Mouse (Mus musculus): ENCODE data around the gene Cnr2. TPM values are rescaled to one million over a fixed set of nuclear protein-coding genes. Genes with fewer than 3 reads are reported as not detected.

Cnr2 gene
- total and polyA plus RNA-seq, 3 experiments, result 6.8 to 10.2 TPM; not detected in 1

DNA sequence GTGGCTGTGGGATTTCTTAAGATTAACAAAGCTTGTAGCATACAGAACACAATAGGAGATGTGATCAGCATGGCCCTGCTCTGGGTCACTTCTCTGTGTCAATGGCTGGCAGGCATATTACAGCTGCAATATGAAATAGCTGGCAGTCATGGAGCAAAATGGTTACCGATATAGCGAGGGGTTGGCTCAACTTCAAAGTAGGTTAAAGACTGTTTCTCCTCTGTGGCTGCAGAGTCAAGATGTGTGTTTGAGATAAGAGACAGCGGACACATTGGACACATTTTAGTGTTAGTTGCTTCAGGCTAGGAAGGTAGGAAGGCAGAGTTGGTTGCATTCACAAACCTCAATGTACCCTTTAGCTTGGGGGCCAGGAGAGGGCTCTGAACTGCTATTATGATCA lies 11.4 kb downstream of the Cnr2 start (continued):
- no peak for TF ChIP-seq RAD21 (IDR thresholded peaks at IDR 0.05; ENCODE audit: low read depth, low read length)

DNA sequence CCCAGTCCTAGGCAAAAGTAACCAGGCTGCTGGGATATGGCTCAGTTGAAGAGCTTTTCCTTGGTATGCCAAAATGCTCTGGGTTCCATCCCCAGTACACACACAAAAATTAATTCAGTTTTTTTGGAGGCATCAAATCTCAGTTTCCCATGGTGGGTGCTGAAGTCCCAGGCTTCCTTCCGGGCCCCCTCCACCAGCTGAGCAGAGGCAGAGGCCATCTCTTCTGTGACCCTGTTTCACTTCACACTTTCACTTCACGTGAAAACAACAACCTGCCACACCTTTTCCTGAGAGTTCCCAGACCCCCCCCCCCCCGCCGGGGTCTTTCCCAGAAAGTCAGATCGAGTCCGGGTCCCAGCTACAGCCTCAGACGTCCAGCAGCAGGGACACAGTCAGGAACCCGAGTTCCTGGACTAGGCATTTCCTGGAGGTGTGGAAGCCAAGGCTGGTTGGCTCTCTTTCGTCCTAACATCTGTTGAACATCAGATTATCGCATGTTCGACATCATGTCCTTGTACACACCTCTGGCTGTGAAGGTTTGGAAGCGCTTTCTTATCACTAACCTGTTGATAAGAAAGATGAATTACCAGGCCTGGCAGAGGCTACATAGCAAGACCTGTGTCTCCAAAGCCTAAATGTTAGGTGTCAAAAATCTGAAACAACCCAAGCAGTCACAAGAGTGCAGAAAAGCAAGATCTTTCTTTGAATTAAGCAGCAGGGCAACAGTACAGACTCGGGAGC lies 14.3 kb downstream of the Cnr2 start:
- H3K27ac ChIP-seq (ENCODE audit: control insufficient read depth, low read depth, low read length), result peak overlapping the region; percentile 13; the same call in 1 of the 2 replicates
- no peak for DNase-seq (ENCODE audit: low read depth, low spot score)

DNA sequence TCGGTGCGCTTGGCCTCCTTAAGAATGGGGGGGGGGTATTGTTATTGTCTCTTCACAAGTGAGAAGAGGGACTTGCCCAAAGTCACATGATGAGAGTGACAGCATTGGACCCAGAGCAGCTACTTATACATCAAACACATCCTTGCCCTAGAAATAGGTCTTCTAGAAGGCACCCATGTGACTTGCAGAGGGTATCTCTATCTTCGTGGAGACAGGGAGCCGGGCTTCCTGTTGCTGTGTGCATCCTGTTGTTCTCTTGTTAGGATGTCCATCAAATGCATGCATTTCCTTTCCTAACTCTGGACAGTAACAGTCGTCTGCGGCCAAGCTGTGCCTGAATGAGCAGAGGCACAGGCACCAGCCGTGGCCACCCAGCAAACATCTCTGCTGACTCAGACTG lies 16.3 kb downstream of the Cnr2 start:
- Histone ChIP-seq H3K4me3 (ENCODE audit: control insufficient read depth in 1 of 2, insufficient read depth in 1 of 2, low read depth in 2 of 2, low read length in 2 of 2) (no peak overlapping the region), H3K36me3 (ENCODE audit: control insufficient read depth in 1 of 2, insufficient read depth in 2 of 2, low read length in 2 of 2) (peaks cover 0 to 45% of the 10 kb centered on the region in 2 experiments; a peak in 2 of 4 replicates), H3K9ac (ENCODE audit: control insufficient read depth, low read depth, low read length, poor library complexity, severe bottlenecking) (peak overlapping the region; percentile 42), H3K27ac (ENCODE audit: control insufficient read depth, low read depth, low read length) (peak overlapping the region; percentile 82), H3K4me1 (ENCODE audit: control insufficient read depth in 1 of 2, insufficient read depth in 2 of 2, low read length in 2 of 2) (peaks cover 34 to 45% of the 10 kb centered on the region in 2 experiments), H3K27me3 (ENCODE audit: control insufficient read depth in 1 of 2, insufficient read depth in 2 of 2, low read length in 2 of 2) (no peaks in the 10 kb centered on the region), H3K79me2 (ENCODE audit: control insufficient read depth, insufficient read depth, low read length, poor library complexity) (peaks cover 2% of the 10 kb centered on the region; the same call in 1 of the 2 replicates), H3K9me3 (replicated peaks; ENCODE audit: insufficient read depth, low read length) (no peaks in the 10 kb centered on the region)
- DNase-seq (ENCODE audit: low read depth, low spot score), result peak; percentile 54
- no peak for TF ChIP-seq BHLHE40 (IDR thresholded peaks at IDR 0.05; ENCODE audit: borderline replicate concordance, low read depth, low read length)
- no peak for TF ChIP-seq NRF1 (IDR thresholded peaks at IDR 0.05; ENCODE audit: insufficient read depth, low read depth, low read length, poor library complexity, severe bottlenecking)
- no peak for TF ChIP-seq ETS1 (IDR thresholded peaks at IDR 0.05; ENCODE audit: low read depth, low read length)
- peak; percentile 73 for TF ChIP-seq USF1 (IDR thresholded peaks at IDR 0.05; ENCODE audit: low read depth, low read length)
- TF ChIP-seq TAL1 (IDR thresholded peaks at IDR 0.05; ENCODE audit: low read length), result 0 out of 2 replicates have a peak, but pooled peaks have one; percentile 5
- TF ChIP-seq SIN3A (IDR thresholded peaks at IDR 0.05; ENCODE audit: low read length), result 0 out of 2 replicates have a peak, but pooled peaks have one; percentile 24

More for the DNA sequence above, 14.3 kb downstream of the Cnr2 start:
- H3K9ac ChIP-seq (ENCODE audit: control insufficient read depth, low read depth, low read length, poor library complexity, severe bottlenecking), result no peak overlapping the region
- no peaks in the 10 kb centered on the region for H3K27me3 ChIP-seq (ENCODE audit: control insufficient read depth in 1 of 2, insufficient read depth in 2 of 2, low read length in 2 of 2)
- peaks cover 44 to 50% of the 10 kb centered on the region in 2 experiments for H3K4me1 ChIP-seq (ENCODE audit: control insufficient read depth in 1 of 2, insufficient read depth in 2 of 2, low read length in 2 of 2)
- peaks cover 0 to 47% of the 10 kb centered on the region in 2 experiments; a peak in 2 of 4 replicates for H3K36me3 ChIP-seq (ENCODE audit: control insufficient read depth in 1 of 2, insufficient read depth in 2 of 2, low read length in 2 of 2)
- no peak overlapping the region for H3K4me3 ChIP-seq (ENCODE audit: control insufficient read depth in 1 of 2, insufficient read depth in 1 of 2, low read depth in 2 of 2, low read length in 2 of 2)
- no peaks in the 10 kb centered on the region for H3K9me3 ChIP-seq (replicated peaks; ENCODE audit: insufficient read depth, low read length)
- peaks cover 2% of the 10 kb centered on the region; the same call in 1 of the 2 replicates for H3K79me2 ChIP-seq (ENCODE audit: control insufficient read depth, insufficient read depth, low read length, poor library complexity)
- no peak for TF ChIP-seq CHD1 (IDR thresholded peaks at IDR 0.05; ENCODE audit: low read depth, low read length)
- peak; percentile 61 for TF ChIP-seq ETS1 (IDR thresholded peaks at IDR 0.05; ENCODE audit: low read depth, low read length)
- 0 out of 2 replicates have a peak, but pooled peaks have one; percentile 8 for TF ChIP-seq TCF12 (IDR thresholded peaks at IDR 0.05; ENCODE audit: low read depth, low read length)
- TF ChIP-seq MAX (IDR thresholded peaks at IDR 0.05; ENCODE audit: low read length), result no peak
- TF ChIP-seq GATA1 (IDR thresholded peaks at IDR 0.05; ENCODE audit: low read depth, low read length), result peak; percentile 67
- no peak for TF ChIP-seq TAL1 (IDR thresholded peaks at IDR 0.05; ENCODE audit: low read length)
- 0 out of 2 replicates have a peak, but pooled peaks have one; percentile 8 for TF ChIP-seq RCOR1 (IDR thresholded peaks at IDR 0.05; ENCODE audit: low read depth, low read length)
- TF ChIP-seq EP300 (IDR thresholded peaks at IDR 0.05; ENCODE audit: low read depth in 1 of 2, low read length in 2 of 2), result 0 out of 4 replicates have a peak, but pooled peaks of 1 of the 2 experiments have one; percentile 13
- no peak for TF ChIP-seq MXI1 (IDR thresholded peaks at IDR 0.05; ENCODE audit: low read depth, low read length)
